Mouse (Mus musculus): Measurements from ENCODE around the gene Vps8.

Vps8 gene

DNA sequence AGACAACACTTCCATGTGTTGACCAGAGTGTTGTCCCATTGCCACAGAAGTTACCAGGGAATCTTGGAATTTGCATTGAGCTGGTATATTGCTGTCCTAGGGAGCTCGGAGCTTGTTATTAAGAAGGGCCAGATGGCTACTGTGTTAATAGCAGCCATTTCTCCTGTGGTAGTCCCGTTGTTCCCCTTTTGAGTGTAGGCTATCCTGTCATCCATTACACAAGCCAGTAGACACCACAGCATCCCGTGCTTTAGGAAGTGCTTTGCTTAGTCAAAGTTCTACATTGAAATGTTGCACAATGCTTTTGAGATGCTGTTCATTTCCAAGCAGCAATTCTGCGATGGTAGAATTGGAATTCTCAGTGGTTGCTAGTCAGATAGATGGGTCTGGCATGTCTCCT lies 54.2 kb downstream of the Vps8 start:
- DNase-seq (ENCODE audit: low spot score in 2 of 2): no peak

DNA sequence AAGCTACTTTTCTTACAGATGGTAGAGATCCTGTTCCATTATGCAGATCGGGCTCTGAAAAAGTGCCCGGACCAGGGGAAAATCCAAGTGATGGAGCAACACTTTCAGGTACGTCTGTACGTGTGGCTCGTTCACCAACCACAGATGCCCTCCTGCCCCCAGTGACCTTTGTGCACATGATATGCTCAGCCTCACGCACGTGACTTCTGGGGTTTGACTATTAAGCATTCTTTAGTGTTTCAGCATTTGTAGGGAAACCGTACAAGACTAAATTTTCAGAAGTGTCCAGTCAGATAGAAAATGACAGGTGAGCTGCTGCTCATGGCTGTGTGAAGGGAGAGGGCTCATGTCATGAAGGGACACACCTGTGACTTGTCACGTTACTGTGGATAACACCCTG lies 55.5 kb downstream of the Vps8 start:
- DNase-seq (ENCODE audit: low spot score in 2 of 2): no peak

- DNase-seq (ENCODE audit: low spot score in 2 of 2): no peak
These were observed 60.9 kb downstream of the Vps8 start for GRCm38 (mm10) chr16:21483803-21484202.

DNA sequence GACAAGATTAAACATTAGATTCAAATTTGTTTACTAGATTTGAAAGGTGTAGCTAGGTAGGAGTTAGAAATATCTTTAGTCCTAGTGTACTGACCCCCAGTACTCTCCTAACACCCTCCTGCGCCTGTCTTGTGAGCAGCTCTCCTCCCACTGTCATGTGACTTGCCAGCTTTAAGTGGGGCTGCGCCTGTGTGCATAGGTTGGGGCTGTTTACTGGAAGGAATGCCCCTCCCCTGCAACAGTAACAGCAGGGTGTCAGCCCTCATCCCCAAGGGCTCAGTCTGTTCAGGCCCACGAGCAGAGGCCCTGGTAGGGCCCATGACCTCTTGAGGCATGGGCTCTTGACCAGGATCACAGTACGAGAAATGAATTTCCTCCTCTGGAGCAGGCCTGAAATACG lies 62.8 kb downstream of the Vps8 start:
- no peak for DNase-seq (ENCODE audit: low spot score in 2 of 2)

- no peak for DNase-seq (ENCODE audit: low spot score in 2 of 2)
These were observed 65.5 kb downstream of the Vps8 start for GRCm38 (mm10) chr16:21488413-21488812.

- DNase-seq (ENCODE audit: low spot score in 2 of 2): no peak
These were observed 69.4 kb downstream of the Vps8 start for GRCm38 (mm10) chr16:21492346-21492745.

DNA sequence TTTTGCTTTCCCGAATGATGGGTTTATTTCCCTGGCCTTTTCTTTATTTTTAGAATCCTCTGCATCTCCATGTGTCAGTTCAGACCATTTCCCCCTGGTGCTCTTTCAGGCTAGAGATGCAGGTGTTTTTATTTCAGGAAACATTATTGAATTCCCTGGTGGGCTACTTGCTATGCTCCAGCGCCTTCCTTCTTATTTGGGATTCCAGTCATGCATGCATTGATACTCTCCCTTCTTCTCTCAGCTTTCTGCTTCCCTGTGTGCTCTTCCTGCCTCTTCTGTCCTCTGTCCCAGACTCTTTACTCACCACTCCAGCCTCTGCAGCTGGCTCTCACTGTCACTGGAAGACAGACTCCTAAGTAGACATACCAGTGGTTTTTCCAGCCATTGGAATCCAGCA lies 70.0 kb downstream of the Vps8 start:
- DNase-seq (ENCODE audit: low spot score in 2 of 2): no peak

- no peak for DNase-seq (ENCODE audit: low spot score in 2 of 2)
These were observed 71.8 kb downstream of the Vps8 start for GRCm38 (mm10) chr16:21494681-21495080.

DNA sequence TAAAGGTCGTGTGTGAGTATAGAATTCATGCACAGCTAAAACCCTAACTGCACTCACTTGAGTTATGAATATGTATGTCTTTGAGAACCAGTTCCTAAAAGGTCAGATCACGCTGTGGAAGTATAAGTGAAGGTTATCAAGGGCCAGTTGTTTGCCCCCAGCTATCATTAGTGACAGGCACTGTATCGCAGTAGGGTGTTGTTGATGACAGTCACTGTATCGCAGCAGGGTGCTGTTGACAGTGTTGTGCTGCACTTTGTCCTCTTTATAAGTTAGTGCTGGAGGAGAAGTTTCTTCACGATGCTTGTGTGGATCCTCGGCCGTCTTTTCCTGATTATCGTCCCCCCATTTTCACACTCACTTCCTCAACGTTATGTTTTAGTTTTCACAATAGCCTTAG lies 73.9 kb downstream of the Vps8 start:
- no peak for DNase-seq (ENCODE audit: low spot score in 2 of 2)

- DNase-seq (ENCODE audit: low spot score in 2 of 2): no peak
These were observed 74.7 kb downstream of the Vps8 start for GRCm38 (mm10) chr16:21497627-21498026.

DNA sequence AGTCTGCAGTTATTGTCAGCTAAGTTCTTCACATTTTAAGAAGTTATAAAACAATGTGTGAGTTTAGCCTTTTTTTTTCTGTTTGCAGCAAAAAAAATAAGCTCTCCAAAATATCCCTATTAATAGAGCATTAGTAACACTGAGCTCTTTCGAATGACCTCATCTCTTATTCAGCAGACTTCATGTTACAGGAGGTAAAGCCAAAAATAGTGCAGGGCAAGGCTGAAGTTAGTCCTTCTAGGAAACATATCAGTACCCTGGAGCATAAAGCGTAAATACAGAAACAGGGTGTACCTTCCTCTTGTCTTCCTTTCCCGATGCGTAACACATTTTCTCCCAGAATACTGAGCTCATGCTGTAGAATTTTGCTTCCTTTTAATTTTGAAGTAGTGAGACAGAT lies 76.1 kb downstream of the Vps8 start:
- no peak for DNase-seq (ENCODE audit: low spot score in 2 of 2)

GRCm38 (mm10) chr16:21499656-21500055 lies 76.7 kb downstream of the Vps8 start:
- no peak for DNase-seq (ENCODE audit: low spot score in 2 of 2)

GRCm38 (mm10) chr16:21518833-21519232 lies 95.9 kb downstream of the Vps8 start:
- DNase-seq (ENCODE audit: low spot score in 2 of 2): no peak

- no peak for DNase-seq (ENCODE audit: low spot score in 2 of 2)
These were observed 96.9 kb downstream of the Vps8 start for GRCm38 (mm10) chr16:21519785-21520184.

DNA sequence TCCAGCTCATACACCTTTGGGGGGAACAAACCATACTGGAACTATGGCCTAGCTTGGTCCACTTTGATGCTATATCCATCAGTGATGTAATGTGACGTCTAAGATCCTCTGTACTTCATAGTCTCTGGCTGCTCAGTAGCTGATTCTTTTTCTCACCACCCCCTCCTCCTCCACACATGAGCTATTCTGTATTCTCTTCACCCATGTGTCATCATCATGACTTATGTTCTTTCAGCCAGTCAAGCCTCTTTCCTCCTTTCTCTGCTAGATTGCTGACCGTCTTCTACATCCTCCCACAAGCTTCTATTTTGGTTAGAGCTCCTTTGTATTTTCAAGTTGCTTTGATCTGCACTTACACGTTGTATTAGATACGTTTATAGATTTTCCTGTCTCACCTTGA lies 100.8 kb downstream of the Vps8 start:
- no peak for DNase-seq (ENCODE audit: low spot score in 2 of 2)

DNA sequence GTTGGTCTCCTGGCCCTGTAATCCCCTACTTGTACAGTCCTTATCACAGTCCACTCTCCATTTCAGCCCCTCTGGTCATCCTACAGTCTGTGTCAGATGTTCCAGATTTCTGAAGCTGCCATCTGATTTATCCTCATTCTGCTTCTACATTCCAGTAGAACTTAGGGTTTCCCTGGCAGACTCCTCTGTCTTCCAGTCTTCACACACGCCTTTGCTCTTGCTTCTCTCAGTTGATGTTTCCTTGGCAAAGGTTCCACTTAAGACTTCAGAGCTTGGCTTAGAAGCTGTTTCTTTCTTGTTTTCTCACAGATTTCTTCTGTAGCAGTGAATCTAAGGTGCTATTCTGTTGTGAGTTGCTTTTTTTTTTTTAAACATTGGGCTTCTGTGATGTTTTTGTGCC lies 102.5 kb downstream of the Vps8 start:
- no peak for DNase-seq (ENCODE audit: low spot score in 2 of 2)

GRCm38 (mm10) chr16:21527271-21528007 lies 104.5 kb downstream of the Vps8 start:
- DNase-seq (ENCODE audit: low spot score in 2 of 2): no peak

DNA sequence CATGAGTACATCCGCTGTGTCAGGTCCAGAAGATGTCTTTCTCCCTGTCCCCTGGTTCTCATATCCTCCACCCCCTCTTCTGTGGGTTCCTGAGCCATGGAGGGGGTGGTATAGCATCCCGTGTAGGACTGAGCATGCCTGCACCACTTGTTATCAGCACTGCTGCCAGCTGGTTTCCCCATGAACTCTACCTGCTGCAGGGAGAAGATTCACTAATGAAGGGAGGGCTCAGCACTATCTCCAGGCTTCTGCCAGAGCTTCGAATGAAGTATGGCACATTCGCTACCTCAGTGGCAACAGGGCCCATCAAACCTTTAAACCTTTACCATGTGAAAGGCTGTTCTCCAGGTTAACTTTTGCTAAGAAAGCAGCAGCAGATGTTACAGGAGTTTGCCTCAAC lies 110.6 kb downstream of the Vps8 start:
- no peak for DNase-seq (ENCODE audit: low spot score in 2 of 2)

DNA sequence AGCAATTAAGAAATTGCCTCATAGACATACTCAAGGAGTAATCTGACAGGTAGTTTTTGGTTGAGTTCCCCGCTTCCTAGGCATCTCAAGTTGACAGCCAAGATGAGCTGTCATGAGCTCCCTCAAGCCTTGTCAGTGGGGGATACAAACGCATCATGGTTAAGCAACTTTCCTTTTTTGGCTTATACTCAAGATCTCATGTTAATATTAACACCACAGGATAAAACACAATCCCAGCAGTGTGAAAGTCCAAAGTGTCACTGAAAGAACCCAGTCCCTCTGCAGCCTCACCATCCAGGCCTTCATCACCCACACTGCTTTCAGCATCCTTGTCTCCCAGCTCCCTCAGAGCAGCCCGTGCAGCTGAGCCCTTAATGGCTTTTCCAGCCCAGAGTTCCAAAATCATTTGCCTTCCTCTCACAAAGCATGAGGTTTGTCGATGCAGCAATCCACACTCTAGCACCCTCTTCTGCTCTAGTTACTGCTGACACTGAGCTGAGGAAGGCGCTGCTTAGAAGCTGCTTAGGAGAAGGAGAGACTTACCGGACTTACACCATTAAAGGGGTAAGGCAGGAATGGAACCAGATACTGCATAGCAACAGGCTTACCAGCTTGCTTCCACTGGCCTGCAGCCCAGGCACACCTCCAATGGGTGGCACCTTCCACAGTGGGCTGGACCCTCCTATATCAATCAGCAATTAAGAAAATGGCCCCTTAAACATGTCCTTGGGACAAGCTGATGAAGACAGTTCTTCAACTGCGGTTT lies 113.5 kb downstream of the Vps8 start:
- DNase-seq (ENCODE audit: low spot score in 2 of 2): no peak

DNA sequence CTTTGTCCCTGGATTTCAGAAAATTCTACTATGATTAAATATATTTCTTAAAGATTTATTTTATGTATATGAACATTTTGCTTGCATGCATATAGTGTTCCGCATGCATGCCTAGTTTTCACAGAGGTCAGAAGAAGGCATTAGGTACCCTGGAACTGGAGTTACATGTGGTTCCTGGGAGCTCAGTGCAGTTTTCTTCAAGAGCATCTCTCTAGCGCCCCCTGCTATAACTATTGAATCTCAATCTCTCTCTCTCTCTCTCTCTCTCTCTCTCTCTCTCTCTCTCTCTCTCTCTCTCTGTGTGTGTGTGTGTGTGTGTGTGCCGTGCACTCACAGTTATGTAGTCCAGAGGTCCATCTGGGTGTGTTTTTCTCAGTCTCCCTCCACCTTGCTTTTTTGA lies 114.4 kb downstream of the Vps8 start:
- no peak for DNase-seq (ENCODE audit: low spot score in 2 of 2)

DNA sequence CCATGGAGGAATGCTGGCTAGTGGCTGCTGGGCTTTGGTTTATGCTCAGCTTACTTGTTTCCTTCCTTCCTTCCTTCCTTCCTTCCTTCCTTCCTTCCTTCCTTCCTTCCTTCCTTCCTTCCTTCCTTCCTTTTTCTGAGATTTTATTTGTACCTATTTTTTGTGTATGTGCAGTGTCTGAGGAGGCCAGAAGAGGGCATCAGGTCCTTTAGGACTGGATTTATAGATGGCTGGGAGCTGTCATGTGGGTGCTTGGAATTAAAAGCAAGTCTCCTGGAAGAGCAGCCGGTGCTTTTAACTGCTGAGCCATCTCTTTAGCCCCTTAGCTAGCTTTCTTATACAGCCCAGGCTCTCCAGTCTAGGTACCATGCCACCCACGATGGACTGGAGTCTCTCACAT lies 116.0 kb downstream of the Vps8 start:
- DNase-seq (ENCODE audit: low spot score in 2 of 2): no peak

DNA sequence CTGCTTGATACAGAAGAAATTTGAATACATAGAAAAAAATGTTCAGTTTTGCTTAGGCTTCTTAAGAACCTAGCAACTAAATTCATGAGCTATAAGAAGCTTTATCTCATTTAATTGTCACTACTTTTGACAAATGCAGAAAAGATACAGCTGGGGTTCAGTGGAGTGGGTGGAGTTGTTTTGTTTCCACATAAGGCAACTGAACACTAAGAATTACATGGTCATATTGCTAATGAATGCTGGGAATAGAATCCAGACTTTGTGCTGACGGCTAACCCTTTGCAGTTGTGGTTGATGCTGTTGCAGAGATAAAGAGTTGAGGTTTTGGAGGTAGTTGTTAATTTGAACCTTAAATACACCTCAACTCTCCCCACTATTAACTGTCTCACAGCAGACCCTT lies 119.6 kb downstream of the Vps8 start:
- no peak for DNase-seq (ENCODE audit: low spot score in 2 of 2)

DNA sequence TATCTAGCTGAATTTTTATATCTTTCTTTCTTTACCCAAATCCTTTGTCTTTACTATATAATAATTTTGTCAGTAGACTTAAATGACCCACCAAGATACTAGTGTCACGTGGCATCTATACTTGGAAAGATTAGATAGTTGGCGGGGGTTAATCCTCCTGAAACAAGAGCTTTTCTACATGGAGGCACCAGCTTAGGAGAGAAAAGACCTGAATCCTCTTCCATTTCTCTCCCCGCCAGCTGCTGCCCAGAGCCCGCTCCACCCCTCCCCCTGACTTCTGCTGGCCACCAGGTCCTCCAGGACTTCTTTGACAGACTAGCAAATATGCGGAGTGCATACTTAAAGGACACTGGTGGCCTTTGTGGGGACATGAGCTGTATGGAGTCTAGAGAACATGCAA lies 124.5 kb downstream of the Vps8 start:
- DNase-seq (ENCODE audit: low spot score in 2 of 2): no peak

DNA sequence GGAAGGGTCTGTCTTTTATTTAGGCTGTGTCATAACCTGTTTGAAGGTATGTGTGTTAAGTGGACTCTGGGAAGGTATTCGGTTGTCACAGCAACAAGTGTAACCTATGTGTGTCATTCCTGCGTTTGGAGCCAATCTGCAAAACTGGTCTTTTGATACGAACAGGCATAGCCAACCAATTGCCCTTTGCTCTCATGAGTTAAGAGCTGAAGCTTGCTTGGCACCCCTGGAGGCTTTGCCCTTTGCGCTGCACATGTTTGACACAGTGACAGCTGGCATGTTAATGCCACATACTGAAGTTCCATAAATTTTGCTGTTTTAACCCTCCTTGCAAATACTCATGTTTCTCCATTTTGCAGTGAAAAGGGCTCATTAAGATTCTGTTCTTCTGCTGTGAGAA lies 126.8 kb downstream of the Vps8 start:
- no peak for DNase-seq (ENCODE audit: low spot score in 2 of 2)
